Mouse (Mus musculus) ES-E14 (cell line): Measurements from ENCODE around the gene Ogdhl. TPM values are rescaled to one million over a fixed set of nuclear protein-coding genes. Genes with fewer than 3 reads are reported as not detected.

Source experiments
- DNase-seq: peaks from one replicate; pipeline ENCODE4 v3.0.0-alpha.2; 2013; ENCODE audit warnings: low read depth, low spot score
- H3K27ac ChIP-seq: 2 replicates; pipeline ENCODE4 v1.5.1; 2012; ENCODE audit warnings: low read depth, mild to moderate bottlenecking, low read length, moderate library complexity, mixed read lengths; ENCODE audit not compliant: poor library complexity, insufficient read depth, severe bottlenecking
- H3K36me3 ChIP-seq: 2 replicates; pipeline ENCODE4 v1.6.1; 2012; ENCODE audit warnings: mild to moderate bottlenecking, low read length, moderate library complexity, mixed read lengths; ENCODE audit not compliant: control insufficient read depth, poor library complexity, insufficient read depth, severe bottlenecking
- H3K4me1 ChIP-seq, 2 experiments: fragments of 150-350 bp in 1 of 2; sonication (generic) in 1 of 2; 2 replicates each; pipeline ENCODE4 v1.6.1; 2012; ENCODE audit warnings: low read length in 2 of 2, mild to moderate bottlenecking in 1 of 2, mixed read lengths in 1 of 2; ENCODE audit not compliant: control insufficient read depth in 2 of 2, insufficient read depth in 2 of 2, poor library complexity in 1 of 2
- H3K4me3 ChIP-seq, 2 experiments: fragments of 150-350 bp in 1 of 2; sonication (generic) in 1 of 2; 2 replicates each; pipeline ENCODE4 v1.5.1; 2012; ENCODE audit warnings: low read length in 2 of 2, low read depth in 1 of 2, mild to moderate bottlenecking in 1 of 2, mixed read lengths in 1 of 2; ENCODE audit not compliant: insufficient read depth in 1 of 2, poor library complexity in 1 of 2, severe bottlenecking in 1 of 2
- H3K9ac ChIP-seq: 2 replicates; pipeline ENCODE4 v1.6.1; 2012; ENCODE audit warnings: low read depth, mild to moderate bottlenecking, low read length, mixed read lengths; ENCODE audit not compliant: poor library complexity, insufficient read depth, severe bottlenecking
- H3K9me3 ChIP-seq: fragments of 150-350 bp; sonication (generic); 2 replicates; pipeline ENCODE4 v1.6.1; 2012; ENCODE audit warnings: low read depth, mild to moderate bottlenecking, low read length; ENCODE audit not compliant: control insufficient read depth, insufficient read depth
- CHD2 ChIP-seq: IDR thresholded peaks from 2 replicates; pipeline ENCODE4 v1.6.1; 2014; ENCODE audit warnings: mild to moderate bottlenecking, low read depth, low read length, inconsistent platforms
- HCFC1 ChIP-seq: IDR thresholded peaks from 2 replicates; pipeline ENCODE4 v1.6.1; 2012; ENCODE audit warnings: low read length, inconsistent platforms, borderline replicate concordance; ENCODE audit not compliant: insufficient read depth
- MAFK ChIP-seq: IDR thresholded peaks from 2 replicates; pipeline ENCODE4 v1.6.1; 2014; ENCODE audit warnings: mild to moderate bottlenecking, low read depth, low read length, inconsistent platforms; ENCODE audit not compliant: insufficient read depth
- ZC3H11A ChIP-seq: IDR thresholded peaks from 2 replicates; pipeline ENCODE4 v1.6.1; 2012; ENCODE audit warnings: low read depth, mild to moderate bottlenecking, inconsistent platforms, low read length, borderline replicate concordance
- ZNF384 ChIP-seq: IDR thresholded peaks from 2 replicates; pipeline ENCODE4 v1.6.1; 2012; ENCODE audit warnings: low read depth, low read length, inconsistent platforms
- in situ Hi-C, 2 experiments: fragments of 600-800 bp; cut with MboI; formaldehyde crosslinking; loops; one replicate each; pipeline ENCODE4 v1.15.1; 2025; ENCODE audit warnings: low sequenced_read_pairs in 2 of 2, inconsistent platforms in 1 of 2; ENCODE audit not compliant: unreplicated experiment in 2 of 2
- total RNA-seq: library from RNA; depleted of rRNA; stranded (reverse); fragments of 300-350 nt; gene quantifications from 2 replicates; pipeline ENCODE4 v1.2.3, GENCODE M21; 2012; rRNA removed

Ogdhl gene
- 46.6 and 77.5 TPM in 2 replicates for total RNA-seq

DNA sequence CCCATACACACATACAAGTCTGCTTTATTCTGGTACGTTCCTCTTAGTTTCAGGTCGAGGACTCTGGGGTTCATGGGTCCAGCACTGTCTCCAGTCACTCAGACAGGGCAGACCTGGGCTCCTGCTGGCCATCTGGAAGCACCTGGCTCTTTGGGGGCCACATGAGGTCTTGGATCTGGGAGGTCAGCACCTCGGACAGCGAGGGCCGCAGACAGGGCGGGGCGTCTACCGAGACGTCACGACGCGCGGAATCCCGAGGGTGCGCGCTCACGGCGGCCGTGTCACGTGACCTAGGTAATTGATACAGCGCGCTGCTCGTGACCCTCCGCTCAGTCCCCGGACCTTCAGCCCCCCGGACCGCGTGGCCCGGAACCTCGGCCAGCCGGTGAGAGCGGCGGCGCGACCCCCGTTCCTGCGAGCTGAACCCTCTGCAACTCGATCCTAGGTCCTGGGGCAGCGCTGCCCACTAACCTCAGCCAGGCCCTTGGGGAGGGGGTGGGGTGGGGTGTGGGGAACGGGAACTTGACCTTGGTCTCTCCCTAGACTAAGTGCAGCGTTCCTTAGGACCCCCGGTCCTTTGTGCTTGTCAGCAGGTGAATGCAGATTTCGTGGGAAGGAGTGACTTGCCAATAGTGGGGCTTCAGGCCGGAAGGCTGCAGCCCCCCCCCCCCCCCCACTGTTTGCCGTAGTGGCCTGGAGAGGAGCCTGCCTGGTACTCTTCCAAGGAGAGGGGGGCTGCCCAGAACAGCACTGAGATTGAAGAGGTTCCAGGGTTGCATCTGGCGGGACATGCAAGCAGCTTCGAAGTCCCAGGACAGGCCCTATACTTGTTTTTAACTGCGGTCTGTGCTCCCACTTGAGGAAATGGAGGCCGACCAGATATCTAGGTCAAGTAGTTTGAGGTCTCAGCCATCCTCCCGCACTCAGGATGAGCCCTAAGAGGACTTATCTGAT lies at the start of gene Ogdhl:
Ogdhl (plus strand) TSS at position 288 of the 954 bp plus-strand sequence.
- in situ Hi-C loops = no loop called here
- DNase-seq = peak; percentile 81
- Histone ChIP-seq H3K36me3 (peaks cover 11% of the 10 kb centered on the region; the same call in 1 of the 2 replicates), H3K27ac (no peak within 1 kb of the TSS), H3K4me3 (peak within 1 kb of the TSS; percentile 80 to 86), H3K9me3 (no peaks in the 10 kb centered on the region), H3K4me1 (peaks cover 0 to 10% of the 10 kb centered on the region in 2 experiments; a peak in 2 of 4 replicates), H3K9ac (peak within 1 kb of the TSS; percentile 96)
- no peak for TF ChIP-seq CHD2
- no peak for TF ChIP-seq ZC3H11A
- TF ChIP-seq HCFC1 = no peak
- TF ChIP-seq MAFK = no peak
- TF ChIP-seq ZNF384 = no peak

GRCm38 (mm10) chr14:32301622-32302021 lies 20.2 kb upstream of the Ogdhl start:
- Histone ChIP-seq H3K36me3 (no peaks in the 10 kb centered on the region), H3K9me3 (no peaks in the 10 kb centered on the region), H3K27ac (no peak overlapping the region), H3K9ac (no peak overlapping the region), H3K4me3 (no peak overlapping the region), H3K4me1 (peaks cover 0 to 3% of the 10 kb centered on the region in 2 experiments; a peak in 1 of 4 replicates)
- in situ Hi-C loops = no loop called here
- TF ChIP-seq ZC3H11A (no peak), ZNF384 (no peak), HCFC1 (no peak), CHD2 (no peak), MAFK (no peak)
- DNase-seq = no peak

- TF ChIP-seq CHD2 = no peak
- no peak for TF ChIP-seq HCFC1
- in situ Hi-C loops = no loop called here
- Histone ChIP-seq H3K27ac (no peak overlapping the region), H3K9me3 (no peaks in the 10 kb centered on the region), H3K9ac (no peak overlapping the region), H3K4me3 (no peak overlapping the region), H3K36me3 (no peaks in the 10 kb centered on the region), H3K4me1 (peaks cover 0 to 3% of the 10 kb centered on the region in 2 experiments; a peak in 1 of 4 replicates)
- no peak for DNase-seq
Measured at GRCm38 (mm10) chr14:32302423-32302822, 19.4 kb upstream of the Ogdhl start.

DNA sequence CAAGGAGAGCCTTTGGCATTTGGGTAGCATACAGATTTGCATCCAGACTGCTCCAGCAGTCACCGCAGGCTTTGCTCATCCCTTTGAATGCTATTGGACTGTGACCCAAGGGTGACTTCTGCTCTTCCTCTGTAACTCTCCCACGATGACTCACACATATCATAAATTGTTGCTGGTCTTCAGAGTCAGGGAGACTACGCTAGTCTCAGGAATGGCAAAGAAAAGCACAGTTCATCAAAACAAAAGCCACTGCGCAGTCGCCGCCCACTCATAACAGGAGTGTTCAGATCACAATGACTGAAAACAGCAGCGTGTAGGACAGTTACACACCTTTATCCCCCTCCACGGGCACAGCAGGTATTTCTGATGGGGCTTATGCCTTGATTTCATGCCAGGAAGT lies 16.9 kb upstream of the Ogdhl start:
- Histone ChIP-seq H3K9ac (no peak overlapping the region), H3K27ac (no peak overlapping the region), H3K4me1 (peaks cover 0 to 3% of the 10 kb centered on the region in 2 experiments; a peak in 1 of 4 replicates), H3K9me3 (no peaks in the 10 kb centered on the region), H3K4me3 (no peak overlapping the region), H3K36me3 (no peaks in the 10 kb centered on the region)
- in situ Hi-C loops = no loop called here
- no peak for DNase-seq
- TF ChIP-seq ZC3H11A (no peak), HCFC1 (no peak), ZNF384 (no peak), CHD2 (no peak), MAFK (no peak)
